Mouse (Mus musculus): ENCODE results near the gene Btbd11. TPM values are rescaled to one million over a fixed set of nuclear protein-coding genes. Genes with fewer than 3 reads are reported as not detected.

The Btbd11 gene
- polyA plus RNA-seq (2015; fragmentation: Illumina TruSeq; extraction: RNeasy Lipid Tissue Mini Kit (QIAGEN cat#74804); ENCODE audit: insufficient read depth, low read depth, low replicate concordance), result 0.72 TPM

DNA sequence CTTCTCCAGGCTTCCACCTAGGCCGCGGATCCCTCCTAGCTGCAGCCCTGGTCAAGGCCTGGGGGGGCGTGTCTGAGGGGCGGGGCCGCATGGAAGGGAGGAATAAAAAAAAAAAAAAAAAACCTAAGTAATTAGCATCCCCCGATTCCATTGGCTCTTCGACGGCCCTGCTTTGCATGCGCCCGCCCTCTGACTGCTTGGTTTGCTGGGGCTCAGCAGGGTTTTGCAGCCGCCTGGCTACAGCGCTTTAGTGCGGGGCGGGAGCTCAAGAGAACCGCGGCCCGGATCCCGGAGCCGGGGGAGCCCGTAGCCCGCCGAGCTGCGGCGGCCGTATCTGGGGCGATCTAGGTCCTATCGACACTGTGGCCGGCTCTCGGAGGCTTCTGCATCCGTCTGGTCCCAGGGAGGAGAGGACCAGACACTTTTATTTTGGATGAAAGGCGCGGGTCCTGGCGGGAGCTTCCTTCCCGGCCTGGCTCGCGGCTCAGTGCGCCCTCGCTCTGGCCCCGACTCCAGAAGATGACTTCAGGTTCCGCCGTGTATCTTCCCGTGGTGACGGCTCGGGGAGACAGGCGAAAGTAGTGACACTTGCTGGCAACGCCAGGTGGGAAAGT lies at the start of gene Btbd11:
Gene Btbd11 (plus strand): TSS at position 210 of the 614 bp plus-strand sequence.

Other genes with a start within 250 kb of the Btbd11 start
- 2.4 TPM for gene Cry1, start 201.8 kb upstream of the Btbd11 start, polyA plus RNA-seq (2015; fragmentation: Illumina TruSeq; extraction: RNeasy Lipid Tissue Mini Kit (QIAGEN cat#74804); ENCODE audit: insufficient read depth, low read depth, low replicate concordance)